Mouse (Mus musculus): ENCODE data around the gene Trio. TPM values are rescaled to one million over a fixed set of nuclear protein-coding genes. Genes with fewer than 3 reads are reported as not detected.

Gene Trio
- 65.1 and 73.4 TPM in 2 replicates for polyA plus RNA-seq (2014; fragmentation: Nextera tagmentation; extraction: Ambion mirVana)

DNA sequence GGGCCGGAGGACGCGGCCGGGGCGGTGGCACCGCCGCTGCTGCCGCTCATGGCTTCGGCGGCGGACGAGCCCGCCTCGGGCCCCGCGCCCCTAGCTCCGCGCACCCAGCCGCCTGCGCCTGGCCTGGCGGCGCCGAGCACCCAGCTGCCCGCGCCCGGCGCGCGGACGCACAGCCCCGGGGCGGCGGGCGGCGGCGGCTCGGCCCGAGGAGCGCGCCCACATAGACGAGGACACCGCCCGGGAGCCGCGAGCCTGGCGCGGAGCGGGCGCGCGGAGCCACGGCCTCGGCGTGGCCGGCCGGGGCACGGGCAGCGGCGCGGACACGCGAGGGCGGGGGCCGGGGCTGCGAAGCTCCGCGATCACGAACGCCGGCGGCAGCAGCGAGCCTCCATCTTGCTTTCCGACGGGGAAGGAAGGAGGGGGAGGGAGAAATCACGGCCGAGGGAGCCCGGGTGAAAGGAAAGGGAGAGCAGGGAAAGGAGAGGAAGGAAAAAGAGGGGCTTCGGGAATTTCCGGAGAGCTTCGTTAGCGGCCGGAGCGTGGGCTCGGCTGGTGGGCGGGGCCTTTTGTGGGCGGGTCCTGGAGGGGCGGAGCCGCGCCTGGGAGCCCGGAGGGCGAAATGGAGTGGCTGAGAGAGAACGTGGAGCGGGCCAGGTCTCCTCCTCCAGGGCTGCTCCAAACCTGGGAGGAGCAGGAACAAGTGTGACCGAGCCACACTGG lies at the start of gene Trio:
Trio (minus strand) TSS at position 402 of the 720 bp plus-strand sequence.
- under 1% methylated on average over 90 of the region's 94 CpGs for WGBS
- no peaks in the 10 kb centered on the region for H3K9me3 ChIP-seq (ENCODE audit: control insufficient read depth, low read length)

GRCm38 (mm10) chr15:28074416-28074970 lies 48.8 kb upstream of the Trio start:
- Histone ChIP-seq H3K36me3 (ENCODE audit: control insufficient read depth, insufficient read depth, low read length) (no peaks in the 10 kb centered on the region), H3K4me3 (ENCODE audit: low read depth, low read length) (no peak overlapping the region), H3K9ac (replicated peaks; ENCODE audit: low read depth, low read length) (no peak overlapping the region), H3K4me1 (ENCODE audit: control insufficient read depth, insufficient read depth, low read length) (0 out of 2 replicates have a peak, but pooled peaks cover 2% of the 10 kb centered on the region), H3K27me3 (ENCODE audit: control insufficient read depth, insufficient read depth, low read length) (no peaks in the 10 kb centered on the region), H3K27ac (ENCODE audit: low read depth, low read length) (no peak overlapping the region), H3K4me2 (ENCODE audit: low read depth, low read length) (no peak overlapping the region), H3K9me3 (ENCODE audit: control insufficient read depth, low read length) (no peaks in the 10 kb centered on the region)
- 91% methylated on average over 4 of the region's 4 CpGs for WGBS
- no peak for ATAC-seq (ENCODE audit: low read depth)

More for the DNA sequence above, at the start of gene Trio:
- Histone ChIP-seq H3K4me2 (ENCODE audit: low read depth, low read length) (peak within 1 kb of the TSS; percentile 83), H3K36me3 (ENCODE audit: control insufficient read depth, insufficient read depth, low read length) (no peaks in the 10 kb centered on the region), H3K27me3 (ENCODE audit: control insufficient read depth, insufficient read depth, low read length) (no peaks in the 10 kb centered on the region), H3K4me1 (ENCODE audit: control insufficient read depth, insufficient read depth, low read length) (peaks cover 36% of the 10 kb centered on the region), H3K9ac (replicated peaks; ENCODE audit: low read depth, low read length) (peak within 1 kb of the TSS; percentile 99), H3K27ac (ENCODE audit: low read depth, low read length) (peak within 1 kb of the TSS; percentile 99), H3K4me3 (ENCODE audit: low read depth, low read length) (peak within 1 kb of the TSS; percentile 96)
- peak; percentile 95 for ATAC-seq (ENCODE audit: low read depth)

GRCm38 (mm10) chr15:28071601-28072000 lies 46.0 kb upstream of the Trio start:
- no peak for ATAC-seq (ENCODE audit: low read depth)
- Histone ChIP-seq H3K4me1 (ENCODE audit: control insufficient read depth, insufficient read depth, low read length) (0 out of 2 replicates have a peak, but pooled peaks cover 2% of the 10 kb centered on the region), H3K9ac (replicated peaks; ENCODE audit: low read depth, low read length) (no peak overlapping the region), H3K4me3 (ENCODE audit: low read depth, low read length) (no peak overlapping the region), H3K27ac (ENCODE audit: low read depth, low read length) (no peak overlapping the region), H3K27me3 (ENCODE audit: control insufficient read depth, insufficient read depth, low read length) (no peaks in the 10 kb centered on the region), H3K9me3 (ENCODE audit: control insufficient read depth, low read length) (no peaks in the 10 kb centered on the region), H3K4me2 (ENCODE audit: low read depth, low read length) (no peak overlapping the region), H3K36me3 (ENCODE audit: control insufficient read depth, insufficient read depth, low read length) (no peaks in the 10 kb centered on the region)
- 19% methylated on average over 7 of the region's 7 CpGs for WGBS

DNA sequence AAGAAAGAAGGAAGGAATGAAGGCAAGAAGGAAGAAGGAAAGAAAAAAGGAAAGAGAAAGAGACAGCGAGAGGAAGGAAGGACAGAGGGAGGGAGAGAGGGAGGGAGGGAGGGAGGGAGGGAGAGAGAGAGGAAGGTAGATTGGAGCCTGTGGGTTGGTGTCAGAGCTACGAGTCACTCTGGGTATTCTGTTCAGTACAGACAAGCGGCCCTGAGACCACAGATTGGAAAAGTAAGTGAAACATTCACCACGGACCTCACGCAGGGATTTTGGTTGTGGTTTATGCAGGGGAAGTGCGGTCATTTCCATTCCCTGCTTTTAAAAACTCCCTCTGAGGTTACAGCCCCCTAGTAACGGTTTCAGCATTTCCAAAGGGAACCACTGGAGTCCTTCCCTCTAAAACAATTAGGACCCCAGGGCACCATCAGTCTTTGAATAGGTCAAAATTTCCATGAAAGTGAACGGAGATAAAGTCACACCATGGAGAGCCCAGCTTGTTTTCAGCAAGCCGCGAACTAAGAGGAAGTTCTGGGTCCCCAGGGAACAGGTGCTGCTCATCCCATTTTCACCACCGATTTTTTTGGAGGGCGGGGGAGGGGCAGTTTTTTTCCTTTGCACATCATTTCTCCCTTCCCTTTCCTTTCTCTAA lies 45.2 kb upstream of the Trio start:
- WGBS = 2% methylated on average over 12 of the region's 12 CpGs

DNA sequence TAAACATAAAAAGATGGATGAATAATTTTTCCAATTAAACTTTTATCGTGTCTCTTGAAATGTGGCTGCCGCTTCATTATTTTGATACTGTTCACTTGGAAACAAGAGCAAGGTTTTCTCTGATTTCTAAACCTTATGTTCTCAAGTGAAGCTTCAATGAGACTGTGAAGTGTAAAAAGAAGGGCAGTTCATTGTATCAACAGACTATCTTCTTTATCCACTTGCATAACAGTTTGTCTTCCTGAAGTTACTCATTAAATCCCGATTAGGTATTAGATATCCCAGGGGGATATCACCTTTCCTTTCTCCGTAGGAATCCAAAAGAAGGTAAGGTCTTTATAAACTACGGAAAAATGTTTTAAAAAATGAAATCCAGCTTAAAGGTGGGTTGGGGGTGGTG lies 44.6 kb upstream of the Trio start:
- 61% methylated on average over 5 of the region's 5 CpGs for WGBS
- H3K9me3 ChIP-seq (ENCODE audit: control insufficient read depth, low read length) = no peaks in the 10 kb centered on the region
- no peak for ATAC-seq (ENCODE audit: low read depth)

More for the DNA sequence above, 45.2 kb upstream of the Trio start:
- Histone ChIP-seq H3K4me3 (ENCODE audit: low read depth, low read length) (no peak overlapping the region), H3K27ac (ENCODE audit: low read depth, low read length) (no peak overlapping the region), H3K4me1 (ENCODE audit: control insufficient read depth, insufficient read depth, low read length) (0 out of 2 replicates have a peak, but pooled peaks cover 2% of the 10 kb centered on the region), H3K9ac (replicated peaks; ENCODE audit: low read depth, low read length) (no peak overlapping the region), H3K27me3 (ENCODE audit: control insufficient read depth, insufficient read depth, low read length) (no peaks in the 10 kb centered on the region), H3K4me2 (ENCODE audit: low read depth, low read length) (peak overlapping the region; percentile 26; the same call in 1 of the 2 replicates), H3K9me3 (ENCODE audit: control insufficient read depth, low read length) (no peaks in the 10 kb centered on the region), H3K36me3 (ENCODE audit: control insufficient read depth, insufficient read depth, low read length) (no peaks in the 10 kb centered on the region)
- no peak for ATAC-seq (ENCODE audit: low read depth)

DNA sequence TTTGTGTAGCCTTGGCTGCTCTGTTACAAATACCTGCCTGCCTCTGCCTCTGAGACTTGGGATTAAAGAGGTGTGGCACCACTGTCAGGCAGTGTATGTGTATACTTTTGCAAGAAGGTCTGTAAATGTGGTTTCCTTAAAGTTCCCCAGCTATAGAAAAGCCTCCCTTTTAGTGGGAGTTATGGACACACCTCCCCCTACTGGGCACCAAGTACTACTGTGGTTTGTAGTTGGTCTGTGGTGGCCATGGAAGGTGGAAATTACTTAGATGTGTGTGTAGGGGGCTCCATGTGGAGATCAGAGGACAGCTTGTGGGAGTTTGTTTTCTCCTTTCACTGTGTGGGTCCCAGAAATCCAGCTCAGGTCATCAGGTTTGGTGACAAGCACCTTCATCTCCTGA lies 41.7 kb upstream of the Trio start:
- no peaks in the 10 kb centered on the region for H3K36me3 ChIP-seq (ENCODE audit: control insufficient read depth, insufficient read depth, low read length)
- ATAC-seq (ENCODE audit: low read depth) = no peak
- no peak overlapping the region for H3K27ac ChIP-seq (ENCODE audit: low read depth, low read length)
- no peak overlapping the region for H3K4me2 ChIP-seq (ENCODE audit: low read depth, low read length)
- H3K9me3 ChIP-seq (ENCODE audit: control insufficient read depth, low read length) = no peaks in the 10 kb centered on the region
- H3K4me3 ChIP-seq (ENCODE audit: low read depth, low read length) = no peak overlapping the region
- H3K27me3 ChIP-seq (ENCODE audit: control insufficient read depth, insufficient read depth, low read length) = no peaks in the 10 kb centered on the region
- no peak overlapping the region for H3K9ac ChIP-seq (replicated peaks; ENCODE audit: low read depth, low read length)
- H3K4me1 ChIP-seq (ENCODE audit: control insufficient read depth, insufficient read depth, low read length) = 0 out of 2 replicates have a peak, but pooled peaks cover 2% of the 10 kb centered on the region

More for the DNA sequence above, 44.6 kb upstream of the Trio start:
- no peak overlapping the region for H3K9ac ChIP-seq (replicated peaks; ENCODE audit: low read depth, low read length)
- no peak overlapping the region for H3K4me2 ChIP-seq (ENCODE audit: low read depth, low read length)
- H3K4me3 ChIP-seq (ENCODE audit: low read depth, low read length) = no peak overlapping the region
- 0 out of 2 replicates have a peak, but pooled peaks cover 2% of the 10 kb centered on the region for H3K4me1 ChIP-seq (ENCODE audit: control insufficient read depth, insufficient read depth, low read length)
- H3K27ac ChIP-seq (ENCODE audit: low read depth, low read length) = no peak overlapping the region
- no peaks in the 10 kb centered on the region for H3K36me3 ChIP-seq (ENCODE audit: control insufficient read depth, insufficient read depth, low read length)
- H3K27me3 ChIP-seq (ENCODE audit: control insufficient read depth, insufficient read depth, low read length) = no peaks in the 10 kb centered on the region

DNA sequence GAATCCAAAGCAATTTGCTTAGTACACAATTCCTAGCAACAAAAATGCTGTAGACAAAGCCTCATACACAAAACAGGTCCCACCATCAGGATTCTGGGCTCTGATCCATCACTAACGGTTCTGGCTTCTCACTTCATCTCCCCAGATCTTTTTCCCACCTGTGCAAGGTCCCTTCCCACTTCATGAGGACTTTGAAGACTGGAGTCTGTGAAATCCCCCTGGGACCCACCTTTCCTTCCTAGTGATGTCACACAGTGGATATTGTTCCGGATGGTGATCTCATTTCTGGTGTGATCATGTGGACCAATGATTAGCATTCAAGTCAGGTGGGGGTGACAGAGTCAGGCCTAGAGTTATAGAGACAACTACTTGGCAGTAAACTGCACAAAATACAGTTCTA lies 40.8 kb upstream of the Trio start:
- H3K27me3 ChIP-seq (ENCODE audit: control insufficient read depth, insufficient read depth, low read length) = no peaks in the 10 kb centered on the region

GRCm38 (mm10) chr15:28065572-28065971 lies 39.9 kb upstream of the Trio start:
- H3K4me3 ChIP-seq (ENCODE audit: low read depth, low read length) = no peak overlapping the region
- no peaks in the 10 kb centered on the region for H3K36me3 ChIP-seq (ENCODE audit: control insufficient read depth, insufficient read depth, low read length)
- ATAC-seq (ENCODE audit: low read depth) = no peak
- H3K4me2 ChIP-seq (ENCODE audit: low read depth, low read length) = no peak overlapping the region
- H3K27ac ChIP-seq (ENCODE audit: low read depth, low read length) = no peak overlapping the region
- no peak overlapping the region for H3K9ac ChIP-seq (replicated peaks; ENCODE audit: low read depth, low read length)
- WGBS = 33% methylated on average over 5 of the region's 5 CpGs
- no peaks in the 10 kb centered on the region for H3K27me3 ChIP-seq (ENCODE audit: control insufficient read depth, insufficient read depth, low read length)
- no peaks in the 10 kb centered on the region for H3K9me3 ChIP-seq (ENCODE audit: control insufficient read depth, low read length)
- no peaks in the 10 kb centered on the region for H3K4me1 ChIP-seq (ENCODE audit: control insufficient read depth, insufficient read depth, low read length)

More for the DNA sequence above, 40.8 kb upstream of the Trio start:
- Histone ChIP-seq H3K4me2 (ENCODE audit: low read depth, low read length) (no peak overlapping the region), H3K4me3 (ENCODE audit: low read depth, low read length) (no peak overlapping the region), H3K9ac (replicated peaks; ENCODE audit: low read depth, low read length) (no peak overlapping the region), H3K4me1 (ENCODE audit: control insufficient read depth, insufficient read depth, low read length) (0 out of 2 replicates have a peak, but pooled peaks cover 2% of the 10 kb centered on the region), H3K27ac (ENCODE audit: low read depth, low read length) (no peak overlapping the region), H3K9me3 (ENCODE audit: control insufficient read depth, low read length) (no peaks in the 10 kb centered on the region), H3K36me3 (ENCODE audit: control insufficient read depth, insufficient read depth, low read length) (no peaks in the 10 kb centered on the region)
- WGBS = 76% methylated on average over 2 of the region's 2 CpGs
- ATAC-seq (ENCODE audit: low read depth) = no peak

- WGBS = 26% methylated on average over 1 of the region's 1 CpGs
- Histone ChIP-seq H3K9me3 (ENCODE audit: control insufficient read depth, low read length) (no peaks in the 10 kb centered on the region), H3K9ac (replicated peaks; ENCODE audit: low read depth, low read length) (no peak overlapping the region), H3K4me3 (ENCODE audit: low read depth, low read length) (no peak overlapping the region), H3K27ac (ENCODE audit: low read depth, low read length) (no peak overlapping the region), H3K4me2 (ENCODE audit: low read depth, low read length) (no peak overlapping the region), H3K4me1 (ENCODE audit: control insufficient read depth, insufficient read depth, low read length) (no peaks in the 10 kb centered on the region), H3K27me3 (ENCODE audit: control insufficient read depth, insufficient read depth, low read length) (no peaks in the 10 kb centered on the region), H3K36me3 (ENCODE audit: control insufficient read depth, insufficient read depth, low read length) (no peaks in the 10 kb centered on the region)
- no peak for ATAC-seq (ENCODE audit: low read depth)
Observed at GRCm38 (mm10) chr15:28064733-28065088, 39.1 kb upstream of the Trio start.
